Mouse (Mus musculus) intestine, embryonic 15.5 days (tissue): ENCODE measurements at regions not wholly inside any gene's neighbourhood (a gene's known extent, or its start where the extent isn't known, plus 50 kb on each side); places are given as distances from the start of the nearest gene placed in this dataset.

Experiments
- ATAC-seq: fragments of 200-750 bp; cut with Nextera tagmentation; 2 replicates; pipeline ENCODE4 v1.8.0; 2017; ENCODE audit warnings: moderate TSS enrichment, moderate library complexity
- H3K27ac ChIP-seq: fragments of 300-500 bp; sonication (generic); 2 replicates; pipeline ENCODE4 v1.5.1; 2015; ENCODE audit warnings: mild to moderate bottlenecking, inconsistent platforms
- H3K27me3 ChIP-seq: fragments of 300-500 bp; sonication (generic); replicated peaks from 2 replicates; pipeline ENCODE4 v1.6.1; 2015; ENCODE audit warnings: inconsistent platforms
- H3K36me3 ChIP-seq: fragments of 300-500 bp; sonication (generic); 2 replicates; pipeline ENCODE4 v1.6.1; 2015; ENCODE audit warnings: inconsistent platforms
- H3K4me1 ChIP-seq: fragments of 300-500 bp; sonication (generic); replicated peaks from 2 replicates; pipeline ENCODE4 v1.6.1; 2015; ENCODE audit warnings: inconsistent platforms
- H3K4me2 ChIP-seq: fragments of 300-500 bp; sonication (generic); replicated peaks from 2 replicates; pipeline ENCODE4 v1.6.1; 2015; ENCODE audit warnings: mild to moderate bottlenecking, inconsistent platforms
- H3K4me3 ChIP-seq: fragments of 300-500 bp; sonication (generic); replicated peaks from 2 replicates; pipeline ENCODE4 v1.5.1; 2015; ENCODE audit warnings: inconsistent platforms
- H3K9ac ChIP-seq: fragments of 300-500 bp; sonication (generic); 2 replicates; pipeline ENCODE4 v1.6.1; 2015; ENCODE audit warnings: inconsistent platforms
- H3K9me3 ChIP-seq: fragments of 300-500 bp; sonication (generic); 2 replicates; pipeline ENCODE4 v1.6.1; 2016; ENCODE audit warnings: inconsistent platforms
- WGBS: fragments of 180-500 bp; shearing (Covaris S2); methylation state at CpG from one replicate; pipeline ENCODE4 v1.1.7; 2015; 5-methylcytosine and 5-hydroxymethylcytosine counted together

- ATAC-seq = no peak
- 86% methylated on average over 7 of the region's 7 CpGs for WGBS
- H3K9me3 ChIP-seq = no peaks in the 10 kb centered on the region
These were observed 85.4 kb upstream of the Pkdcc start for GRCm38 (mm10) chr17:83129658-83130057.

GRCm38 (mm10) chr17:83133201-83133600 lies 81.9 kb upstream of the Pkdcc start:
- 60% methylated on average over 9 of the region's 9 CpGs for WGBS
- no peak for ATAC-seq
- Histone ChIP-seq H3K9me3 (no peaks in the 10 kb centered on the region), H3K36me3 (no peaks in the 10 kb centered on the region), H3K27me3 (no peaks in the 10 kb centered on the region), H3K27ac (no peak overlapping the region), H3K4me3 (no peak overlapping the region), H3K4me2 (no peak overlapping the region), H3K9ac (no peak overlapping the region), H3K4me1 (peaks cover 9% of the 10 kb centered on the region)

More at GRCm38 (mm10) chr17:83129658-83130057, 85.4 kb upstream of the Pkdcc start:
- H3K4me2 ChIP-seq = no peak overlapping the region
- H3K4me1 ChIP-seq = peaks cover 16% of the 10 kb centered on the region
- no peaks in the 10 kb centered on the region for H3K27me3 ChIP-seq
- H3K27ac ChIP-seq = no peak overlapping the region
- no peak overlapping the region for H3K4me3 ChIP-seq
- no peak overlapping the region for H3K9ac ChIP-seq
- no peaks in the 10 kb centered on the region for H3K36me3 ChIP-seq

- no peak overlapping the region for H3K4me3 ChIP-seq
- WGBS = 38% methylated on average over 6 of the region's 6 CpGs
- H3K4me1 ChIP-seq = peaks cover 13% of the 10 kb centered on the region
- ATAC-seq = peak; percentile 48
- no peak overlapping the region for H3K4me2 ChIP-seq
- no peaks in the 10 kb centered on the region for H3K27me3 ChIP-seq
- H3K9ac ChIP-seq = no peak overlapping the region
- H3K36me3 ChIP-seq = no peaks in the 10 kb centered on the region
- H3K27ac ChIP-seq = no peak overlapping the region
- no peaks in the 10 kb centered on the region for H3K9me3 ChIP-seq
These were observed 79.5 kb upstream of the Pkdcc start for GRCm38 (mm10) chr17:83135441-83136120.

- peaks cover 13% of the 10 kb centered on the region for H3K4me1 ChIP-seq
- H3K27ac ChIP-seq = no peak overlapping the region
- ATAC-seq = no peak
- no peak overlapping the region for H3K4me3 ChIP-seq
- no peaks in the 10 kb centered on the region for H3K27me3 ChIP-seq
- no peaks in the 10 kb centered on the region for H3K9me3 ChIP-seq
- 79% methylated on average over 5 of the region's 5 CpGs for WGBS
- no peak overlapping the region for H3K9ac ChIP-seq
- H3K4me2 ChIP-seq = no peak overlapping the region
- no peaks in the 10 kb centered on the region for H3K36me3 ChIP-seq
These were observed 78.8 kb upstream of the Pkdcc start for GRCm38 (mm10) chr17:83136267-83136666.

- H3K4me1 ChIP-seq = peaks cover 13% of the 10 kb centered on the region
- no peaks in the 10 kb centered on the region for H3K36me3 ChIP-seq
- no peaks in the 10 kb centered on the region for H3K9me3 ChIP-seq
- H3K9ac ChIP-seq = no peak overlapping the region
- WGBS = 74% methylated on average over 7 of the region's 7 CpGs
- H3K4me3 ChIP-seq = no peak overlapping the region
- H3K4me2 ChIP-seq = no peak overlapping the region
- no peak overlapping the region for H3K27ac ChIP-seq
- H3K27me3 ChIP-seq = no peaks in the 10 kb centered on the region
- ATAC-seq = peak; percentile 18; the same call in 1 of the 2 replicates
These were observed 77.4 kb upstream of the Pkdcc start for GRCm38 (mm10) chr17:83137720-83138119.

GRCm38 (mm10) chr17:83138493-83139417 lies 76.3 kb upstream of the Pkdcc start:
- H3K36me3 ChIP-seq = no peaks in the 10 kb centered on the region
- no peak overlapping the region for H3K9ac ChIP-seq
- H3K4me3 ChIP-seq = no peak overlapping the region
- H3K4me2 ChIP-seq = no peak overlapping the region
- no peaks in the 10 kb centered on the region for H3K9me3 ChIP-seq
- H3K27me3 ChIP-seq = no peaks in the 10 kb centered on the region
- 32% methylated on average over 11 of the region's 11 CpGs for WGBS
- no peak overlapping the region for H3K27ac ChIP-seq
- peaks cover 13% of the 10 kb centered on the region for H3K4me1 ChIP-seq
- peak; percentile 67 for ATAC-seq

- Histone ChIP-seq H3K9me3 (no peaks in the 10 kb centered on the region), H3K9ac (no peak overlapping the region), H3K4me2 (no peak overlapping the region), H3K4me1 (peaks cover 3% of the 10 kb centered on the region; the same call in 1 of the 2 replicates), H3K36me3 (no peaks in the 10 kb centered on the region), H3K27me3 (no peaks in the 10 kb centered on the region), H3K27ac (no peak overlapping the region), H3K4me3 (no peak overlapping the region)
- 73% methylated on average over 15 of the region's 15 CpGs for WGBS
- ATAC-seq = peak; percentile 82
These were observed 66.6 kb upstream of the Pkdcc start for GRCm38 (mm10) chr17:83148371-83148929.

GRCm38 (mm10) chr17:83149336-83149735 lies 65.8 kb upstream of the Pkdcc start:
- WGBS = 72% methylated on average over 6 of the region's 6 CpGs

GRCm38 (mm10) chr17:83155106-83155505 lies 60.0 kb upstream of the Pkdcc start:
- Histone ChIP-seq H3K36me3 (no peaks in the 10 kb centered on the region), H3K9ac (no peak overlapping the region), H3K9me3 (no peaks in the 10 kb centered on the region), H3K4me2 (no peak overlapping the region), H3K4me1 (peaks cover 4% of the 10 kb centered on the region), H3K27ac (no peak overlapping the region), H3K4me3 (no peak overlapping the region), H3K27me3 (no peaks in the 10 kb centered on the region)
- no peak for ATAC-seq
- 90% methylated on average over 4 of the region's 4 CpGs for WGBS

More at GRCm38 (mm10) chr17:83149336-83149735, 65.8 kb upstream of the Pkdcc start:
- Histone ChIP-seq H3K9me3 (no peaks in the 10 kb centered on the region), H3K27me3 (no peaks in the 10 kb centered on the region), H3K4me3 (no peak overlapping the region), H3K4me1 (peaks cover 3% of the 10 kb centered on the region; the same call in 1 of the 2 replicates), H3K4me2 (no peak overlapping the region), H3K36me3 (no peaks in the 10 kb centered on the region), H3K27ac (no peak overlapping the region), H3K9ac (no peak overlapping the region)
- ATAC-seq = no peak

- no peak overlapping the region for H3K4me3 ChIP-seq
- no peak overlapping the region for H3K9ac ChIP-seq
- 0 out of 2 replicates have a peak, but pooled peaks have one; percentile 45 for ATAC-seq
- no peaks in the 10 kb centered on the region for H3K9me3 ChIP-seq
- H3K27ac ChIP-seq = no peak overlapping the region
- H3K4me2 ChIP-seq = no peak overlapping the region
- H3K27me3 ChIP-seq = no peaks in the 10 kb centered on the region
- H3K36me3 ChIP-seq = no peaks in the 10 kb centered on the region
- 30% methylated on average over 8 of the region's 8 CpGs for WGBS
- peaks cover 4% of the 10 kb centered on the region for H3K4me1 ChIP-seq
These were observed 58.4 kb upstream of the Pkdcc start for GRCm38 (mm10) chr17:83156682-83157081.

GRCm38 (mm10) chr17:83158053-83158452 lies 57.0 kb upstream of the Pkdcc start:
- H3K9ac ChIP-seq = no peak overlapping the region
- no peaks in the 10 kb centered on the region for H3K36me3 ChIP-seq
- H3K9me3 ChIP-seq = no peaks in the 10 kb centered on the region
- H3K27me3 ChIP-seq = no peaks in the 10 kb centered on the region
- H3K4me2 ChIP-seq = no peak overlapping the region
- H3K4me1 ChIP-seq = peaks cover 4% of the 10 kb centered on the region
- no peak overlapping the region for H3K4me3 ChIP-seq
- no peak overlapping the region for H3K27ac ChIP-seq
- ATAC-seq = no peak
- 89% methylated on average over 6 of the region's 6 CpGs for WGBS

- Histone ChIP-seq H3K4me1 (peaks cover 4% of the 10 kb centered on the region), H3K4me3 (no peak overlapping the region), H3K36me3 (no peaks in the 10 kb centered on the region), H3K4me2 (no peak overlapping the region), H3K9me3 (no peaks in the 10 kb centered on the region), H3K27me3 (no peaks in the 10 kb centered on the region), H3K9ac (no peak overlapping the region), H3K27ac (no peak overlapping the region)
- WGBS = 90% methylated on average over 10 of the region's 10 CpGs
- no peak for ATAC-seq
These were observed 56.4 kb upstream of the Pkdcc start for GRCm38 (mm10) chr17:83158652-83159051.
